15 mouse cellular contexts compared by ENCODE assay signal in genomic region chr6:38973441-38974161, GRCm38 (mm10).
DNase-seq lines count a peak whose midpoint lies in the region; ATAC-seq lines count a peak whose summit lies in the region.
"Had no signal": no experiment of that assay in that cellular context is flagged by ENCODE, and none has a peak within 500 bp of the region (broad histone marks: within the 10 kb centered on the region; RNA-seq: fewer than 3 reads in every experiment).

No protein-coding gene starts in this region.

- H3K27me3 ChIP-seq in limb, embryonic 12.5 days, result no peaks in the 10 kb centered on the region
- no peaks in the 10 kb centered on the region for H3K27me3 ChIP-seq in limb, embryonic 10.5 days (ENCODE audit: low read depth, poor library complexity, severe bottlenecking)
- no peaks in the 10 kb centered on the region for H3K27me3 ChIP-seq in kidney, embryonic 14.5 days (ENCODE audit: control insufficient read depth, insufficient read depth, low read length)
- H3K27me3 ChIP-seq in megakaryocyte, embryonic 14.5 days (replicated peaks), result no peaks in the 10 kb centered on the region
- no peaks in the 10 kb centered on the region for H3K27me3 ChIP-seq in hindbrain, embryonic 14.5 days (ENCODE audit: control insufficient read depth, insufficient read depth, low read length)
- H3K27me3 ChIP-seq: forebrain, embryonic 13.5 days; limb, embryonic 15.5 days; neural tube, embryonic 15.5 days had no signal

- H3K4me2 ChIP-seq in limb, embryonic 12.5 days, result no peak overlapping the region
- no peak overlapping the region for H3K4me2 ChIP-seq in kidney, embryonic 14.5 days (replicated peaks; ENCODE audit: low read depth, low read length)
- H3K4me2 ChIP-seq in hindbrain, embryonic 14.5 days (replicated peaks), result no peak overlapping the region
- H3K4me2 ChIP-seq: forebrain, embryonic 13.5 days; limb, embryonic 15.5 days; neural tube, embryonic 15.5 days had no signal

- no peak overlapping the region for H3K4me3 ChIP-seq in limb, embryonic 12.5 days (replicated peaks)
- H3K4me3 ChIP-seq in limb, embryonic 10.5 days, result no peak overlapping the region
- no peak overlapping the region for H3K4me3 ChIP-seq in kidney, embryonic 14.5 days (ENCODE audit: low read length)
- H3K4me3 ChIP-seq in megakaryocyte, embryonic 14.5 days (replicated peaks), result peak overlapping the region; percentile 67
- no peak overlapping the region for H3K4me3 ChIP-seq in hindbrain, embryonic 14.5 days (replicated peaks; ENCODE audit: low read length)
- H3K4me3 ChIP-seq: forebrain, embryonic 13.5 days; limb, embryonic 15.5 days; neural tube, embryonic 15.5 days had no signal

- DNase-seq in limb, embryonic 10.5 days (ENCODE audit: low spot score), result no peak
- DNase-seq in adrenal gland, postnatal 10 days, result peak; percentile 55
- DNase-seq in urinary bladder, postnatal 25 days (ENCODE audit: low spot score), result no peak
- DNase-seq in hindbrain, embryonic 14.5 days (ENCODE audit: low spot score), result no peak
- no peak for DNase-seq in layer of hippocampus, adult 9-10 months (ENCODE audit: low spot score)
- DNase-seq: gastrocnemius, postnatal 36 days; heart, postnatal 4 days; midbrain, embryonic 14.5 days; thymus, postnatal 36 days had no signal

- peak overlapping the region; percentile 51; the same call in 1 of the 2 replicates for H3K27ac ChIP-seq in limb, embryonic 12.5 days
- H3K27ac ChIP-seq in limb, embryonic 10.5 days, result no peak overlapping the region
- H3K27ac ChIP-seq in kidney, embryonic 14.5 days (ENCODE audit: low read depth, low read length), result peak overlapping the region; percentile 37; the same call in 1 of the 2 replicates
- no peak overlapping the region for H3K27ac ChIP-seq in hindbrain, embryonic 14.5 days
- H3K27ac ChIP-seq: forebrain, embryonic 13.5 days; limb, embryonic 15.5 days; neural tube, embryonic 15.5 days had no signal

- ATAC-seq in limb, embryonic 12.5 days (ENCODE audit: insufficient number of reproducible peaks, insufficient read depth, low FRiP score, low TSS enrichment, low read depth), result 0 out of 2 replicates have a peak, but pooled peaks have one; percentile 9
- peak; percentile 30; the same call in 1 of the 2 replicates for ATAC-seq in kidney, embryonic 14.5 days (ENCODE audit: low FRiP score, low TSS enrichment)
- no peak for ATAC-seq in hindbrain, embryonic 14.5 days (ENCODE audit: low FRiP score)
- ATAC-seq: forebrain, embryonic 13.5 days had no signal

- peaks cover 29% of the 10 kb centered on the region for H3K4me1 ChIP-seq in limb, embryonic 12.5 days (replicated peaks)
- H3K4me1 ChIP-seq in limb, embryonic 10.5 days, result peaks cover 2% of the 10 kb centered on the region; the same call in 1 of the 2 replicates
- 0 out of 2 replicates have a peak, but pooled peaks cover 4% of the 10 kb centered on the region for H3K4me1 ChIP-seq in kidney, embryonic 14.5 days (ENCODE audit: control insufficient read depth, insufficient read depth, low read length)
- H3K4me1 ChIP-seq in megakaryocyte, embryonic 14.5 days, result peaks cover 99% of the 10 kb centered on the region
- H3K4me1 ChIP-seq in hindbrain, embryonic 14.5 days (replicated peaks; ENCODE audit: control insufficient read depth, insufficient read depth, low read length), result peaks cover 6% of the 10 kb centered on the region
- H3K4me1 ChIP-seq: forebrain, embryonic 13.5 days; limb, embryonic 15.5 days had no signal

- no peak overlapping the region for H3K9ac ChIP-seq in limb, embryonic 12.5 days (replicated peaks)
- H3K9ac ChIP-seq in kidney, embryonic 14.5 days (ENCODE audit: low read depth, low read length), result no peak overlapping the region
- H3K9ac ChIP-seq in hindbrain, embryonic 14.5 days, result no peak overlapping the region
- H3K9ac ChIP-seq: forebrain, embryonic 13.5 days; limb, embryonic 15.5 days; neural tube, embryonic 15.5 days had no signal

- no peaks in the 10 kb centered on the region for H3K36me3 ChIP-seq in limb, embryonic 12.5 days
- no peaks in the 10 kb centered on the region for H3K36me3 ChIP-seq in limb, embryonic 10.5 days
- no peaks in the 10 kb centered on the region for H3K36me3 ChIP-seq in kidney, embryonic 14.5 days (ENCODE audit: control insufficient read depth, insufficient read depth, low read length)
- peaks cover 99% of the 10 kb centered on the region for H3K36me3 ChIP-seq in megakaryocyte, embryonic 14.5 days (replicated peaks; ENCODE audit: low read length)
- no peaks in the 10 kb centered on the region for H3K36me3 ChIP-seq in hindbrain, embryonic 14.5 days (replicated peaks; ENCODE audit: control insufficient read depth, insufficient read depth)
- H3K36me3 ChIP-seq: limb, embryonic 15.5 days; neural tube, embryonic 15.5 days had no signal

- no peaks in the 10 kb centered on the region for H3K9me3 ChIP-seq in limb, embryonic 12.5 days
- no peaks in the 10 kb centered on the region for H3K9me3 ChIP-seq in limb, embryonic 10.5 days (replicated peaks)
- no peaks in the 10 kb centered on the region for H3K9me3 ChIP-seq in kidney, embryonic 14.5 days (ENCODE audit: control insufficient read depth, low read length)
- H3K9me3 ChIP-seq in megakaryocyte, embryonic 14.5 days, result no peaks in the 10 kb centered on the region
- H3K9me3 ChIP-seq in hindbrain, embryonic 14.5 days (ENCODE audit: control insufficient read depth, low read length), result no peaks in the 10 kb centered on the region
- H3K9me3 ChIP-seq: forebrain, embryonic 13.5 days; limb, embryonic 15.5 days; neural tube, embryonic 15.5 days had no signal

- 75% methylated on average over 10 of the region's 10 CpGs for WGBS in limb, embryonic 12.5 days
- 90% methylated on average over 10 of the region's 10 CpGs for WGBS in limb, embryonic 10.5 days
- WGBS in kidney, embryonic 14.5 days, result 67% methylated on average over 10 of the region's 10 CpGs
- 90% methylated on average over 10 of the region's 10 CpGs for WGBS in hindbrain, embryonic 14.5 days

Comparison
In these comparisons a context has a peak if more than half of its experiments do, and no peak if none do; other contexts are left out.
1. H3K27ac ChIP-seq: peak in limb, embryonic 12.5 days (single experiment) and kidney, embryonic 14.5 days (single experiment); none in limb, embryonic 10.5 days (single experiment) and hindbrain, embryonic 14.5 days (single experiment).